Mouse (Mus musculus) mesoderm, embryonic 11.5 days (tissue): ENCODE data around the gene Padi6.

Source experiments
- DNase-seq: peaks from one replicate; pipeline ENCODE4 v3.0.0-alpha.2; 2012; ENCODE audit warnings: low read depth, low spot score

Padi6 gene

GRCm38 (mm10) chr4:140742543-140742942 lies at the start of gene Padi6:
Padi6 (minus strand) TSS chr4:140742643.
- DNase-seq = no peak

GRCm38 (mm10) chr4:140791071-140791470 lies 48.6 kb upstream of the Padi6 start:
- no peak for DNase-seq

- no peak for DNase-seq
These were observed 47.5 kb upstream of the Padi6 start for GRCm38 (mm10) chr4:140789983-140790382.

- peak; percentile 74 for DNase-seq
These were observed 46.5 kb upstream of the Padi6 start for GRCm38 (mm10) chr4:140788983-140789382.

GRCm38 (mm10) chr4:140788264-140788663 lies 45.8 kb upstream of the Padi6 start:
- DNase-seq = no peak

GRCm38 (mm10) chr4:140787414-140787813 lies 45.0 kb upstream of the Padi6 start:
- no peak for DNase-seq

- DNase-seq = no peak
These were observed 42.8 kb upstream of the Padi6 start for GRCm38 (mm10) chr4:140785217-140785616.

- DNase-seq = no peak
These were observed 42.0 kb upstream of the Padi6 start for GRCm38 (mm10) chr4:140784292-140784945.

GRCm38 (mm10) chr4:140782821-140783220 lies 40.4 kb upstream of the Padi6 start:
- no peak for DNase-seq

- DNase-seq = peak; percentile 49
These were observed 38.1 kb upstream of the Padi6 start for GRCm38 (mm10) chr4:140780507-140780906.

GRCm38 (mm10) chr4:140779803-140780397 lies 37.5 kb upstream of the Padi6 start:
- peak; percentile 87 for DNase-seq

- DNase-seq = no peak
These were observed 34.2 kb upstream of the Padi6 start for GRCm38 (mm10) chr4:140776623-140777022.

GRCm38 (mm10) chr4:140775876-140776275 lies 33.4 kb upstream of the Padi6 start:
- no peak for DNase-seq

GRCm38 (mm10) chr4:140774893-140775292 lies 32.5 kb upstream of the Padi6 start:
- no peak for DNase-seq

GRCm38 (mm10) chr4:140774025-140774800 lies 31.8 kb upstream of the Padi6 start, which contains the start of gene Padi4:
Padi4 (minus strand) TSS chr4:140774236.
- DNase-seq = no peak

GRCm38 (mm10) chr4:140771091-140771490 lies 28.6 kb upstream of the Padi6 start:
- no peak for DNase-seq

- DNase-seq = no peak
These were observed 28.0 kb upstream of the Padi6 start for GRCm38 (mm10) chr4:140770433-140770832.

GRCm38 (mm10) chr4:140768973-140769372 lies 26.5 kb upstream of the Padi6 start:
- no peak for DNase-seq

GRCm38 (mm10) chr4:140765936-140766335 lies 23.5 kb upstream of the Padi6 start:
- no peak for DNase-seq

- DNase-seq = peak; percentile 76
These were observed 20.7 kb upstream of the Padi6 start for GRCm38 (mm10) chr4:140763158-140763557.

GRCm38 (mm10) chr4:140761601-140762000 lies 19.2 kb upstream of the Padi6 start:
- DNase-seq = no peak

- DNase-seq = no peak
These were observed 13.4 kb upstream of the Padi6 start for GRCm38 (mm10) chr4:140755811-140756210.

GRCm38 (mm10) chr4:140753366-140753765 lies 10.9 kb upstream of the Padi6 start:
- no peak for DNase-seq
